Mouse (Mus musculus) forebrain, embryonic 11.5 days (tissue): ENCODE results near the gene Pkp4. TPM values are rescaled to one million over a fixed set of nuclear protein-coding genes. Genes with fewer than 3 reads are reported as not detected.

Experiments used
- ATAC-seq: fragments of 200-750 bp; cut with Nextera tagmentation; replicated peaks from 2 replicates; pipeline ENCODE4 v1.8.0; 2017; ENCODE audit warnings: moderate TSS enrichment; ENCODE audit not compliant: low FRiP score
- DNase-seq: peaks from one replicate; pipeline ENCODE4 v3.0.0-alpha.2; 2017; ENCODE audit warnings: low spot score
- H3K27ac ChIP-seq: fragments of 300-500 bp; sonication (generic); 2 replicates; pipeline ENCODE4 v1.5.1; 2014; ENCODE audit warnings: low read depth, low read length
- H3K27me3 ChIP-seq: fragments of 300-500 bp; sonication (generic); 2 replicates; pipeline ENCODE4 v1.6.1; 2014; ENCODE audit warnings: mild to moderate bottlenecking, low read length, mixed read lengths; ENCODE audit not compliant: control insufficient read depth, insufficient read depth
- H3K36me3 ChIP-seq: fragments of 300-500 bp; sonication (generic); 2 replicates; pipeline ENCODE4 v1.6.1; 2014; ENCODE audit warnings: mild to moderate bottlenecking, low read length, moderate library complexity, mixed read lengths; ENCODE audit not compliant: control insufficient read depth, insufficient read depth
- H3K4me1 ChIP-seq: fragments of 300-500 bp; sonication (generic); replicated peaks from 2 replicates; pipeline ENCODE4 v1.6.1; 2014; ENCODE audit warnings: low read length, mixed read lengths; ENCODE audit not compliant: control insufficient read depth, insufficient read depth
- H3K4me2 ChIP-seq: fragments of 300-500 bp; sonication (generic); 2 replicates; pipeline ENCODE4 v1.6.1; 2014; ENCODE audit warnings: low read depth, mild to moderate bottlenecking, low read length, moderate library complexity, mixed read lengths; ENCODE audit not compliant: severe bottlenecking
- H3K4me3 ChIP-seq: fragments of 300-500 bp; sonication (generic); 2 replicates; pipeline ENCODE4 v1.5.1; 2014; ENCODE audit warnings: low read depth, low read length
- H3K9ac ChIP-seq: fragments of 300-500 bp; sonication (generic); 2 replicates; pipeline ENCODE4 v1.6.1; 2014; ENCODE audit warnings: low read length
- H3K9me3 ChIP-seq: fragments of 300-500 bp; sonication (generic); 2 replicates; pipeline ENCODE4 v1.6.1; 2016; ENCODE audit warnings: low read length, mixed read lengths; ENCODE audit not compliant: control insufficient read depth
- WGBS: fragments of 180-500 bp; shearing (Covaris S2); extraction: QIAGEN DNeasy Blood & Tissue Kit; methylation state at CpG from one replicate; pipeline ENCODE4 v1.1.7; 2014; 5-methylcytosine and 5-hydroxymethylcytosine counted together
- polyA plus RNA-seq: library from polyadenylated mRNA; unstranded; fragments of >200 nt; fragmentation: Nextera tagmentation; extraction: Ambion mirVana; gene quantifications from 2 replicates; pipeline ENCODE4 v1.2.1, GENCODE M21; 2014

The Pkp4 gene
- polyA plus RNA-seq, 1 experiment from 2014 or later = 24.5 TPM

DNA sequence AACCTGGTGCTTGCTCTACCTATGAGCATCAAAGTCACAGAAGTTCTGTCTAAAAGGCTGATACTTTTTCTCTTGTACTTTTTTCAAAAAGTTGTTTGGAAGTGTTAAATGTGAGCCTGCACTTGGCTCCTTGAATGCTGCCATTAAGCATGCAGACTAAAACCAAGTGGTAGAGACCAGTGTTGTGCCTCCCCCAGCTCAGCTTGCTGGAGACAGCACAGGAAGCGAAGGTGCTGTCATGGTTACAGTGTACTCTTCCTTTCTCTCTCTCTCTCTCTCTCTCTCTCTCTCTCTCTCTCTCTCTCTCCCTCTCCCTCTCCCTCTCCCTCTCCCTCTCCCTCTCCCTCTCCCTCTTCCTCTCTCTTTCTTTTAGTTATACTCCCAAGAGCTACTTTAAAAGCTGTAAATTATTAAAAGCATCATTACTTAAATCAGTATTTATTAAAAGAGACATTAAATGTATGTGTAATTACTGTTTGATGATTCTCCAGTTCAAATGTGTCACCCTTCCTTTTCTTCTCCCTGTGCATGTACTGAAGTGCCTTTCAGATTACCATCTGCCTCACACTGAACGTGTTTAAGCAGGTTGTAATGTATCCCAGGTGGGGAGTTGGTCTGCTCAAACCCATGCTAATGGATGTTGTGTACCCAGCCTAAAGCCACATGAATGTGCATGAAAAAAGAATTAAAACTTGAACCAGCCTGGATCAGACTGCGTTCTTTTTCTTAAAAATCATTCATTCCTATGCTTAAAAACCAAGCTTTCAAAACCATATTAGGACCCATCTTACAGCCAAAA, 43.2 kb downstream of the Pkp4 start:
- Histone ChIP-seq H3K36me3 (no peaks in the 10 kb centered on the region), H3K27ac (no peak overlapping the region), H3K9ac (no peak overlapping the region), H3K27me3 (no peaks in the 10 kb centered on the region), H3K9me3 (no peaks in the 10 kb centered on the region), H3K4me2 (no peak overlapping the region), H3K4me3 (no peak overlapping the region), H3K4me1 (0 out of 2 replicates have a peak, but pooled peaks cover 4% of the 10 kb centered on the region)
- 75% methylated on average over 3 of the region's 3 CpGs for WGBS
- DNase-seq (no peak), ATAC-seq (no peak)

DNA sequence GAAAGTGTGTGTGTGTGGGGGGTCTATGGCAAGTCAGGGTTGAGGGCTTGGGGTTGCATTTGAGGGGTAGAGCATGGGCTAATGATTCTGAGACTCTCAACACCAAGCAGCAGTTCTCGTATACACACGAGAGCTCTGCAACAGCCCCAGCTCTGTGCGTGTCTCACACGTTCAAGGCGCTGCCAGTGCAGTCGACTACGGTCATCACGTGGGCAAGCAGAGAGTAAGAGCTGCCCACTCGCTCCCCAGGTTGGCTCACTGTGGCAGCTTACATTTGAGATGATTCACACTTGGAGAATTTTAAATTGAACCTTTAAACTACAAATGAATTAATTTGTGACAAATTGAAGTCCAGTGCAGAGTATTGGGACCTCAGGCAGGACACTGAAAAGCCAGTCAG, 44.4 kb downstream of the Pkp4 start:
- no peak overlapping the region for H3K4me2 ChIP-seq
- 90% methylated on average over 9 of the region's 9 CpGs for WGBS

DNA sequence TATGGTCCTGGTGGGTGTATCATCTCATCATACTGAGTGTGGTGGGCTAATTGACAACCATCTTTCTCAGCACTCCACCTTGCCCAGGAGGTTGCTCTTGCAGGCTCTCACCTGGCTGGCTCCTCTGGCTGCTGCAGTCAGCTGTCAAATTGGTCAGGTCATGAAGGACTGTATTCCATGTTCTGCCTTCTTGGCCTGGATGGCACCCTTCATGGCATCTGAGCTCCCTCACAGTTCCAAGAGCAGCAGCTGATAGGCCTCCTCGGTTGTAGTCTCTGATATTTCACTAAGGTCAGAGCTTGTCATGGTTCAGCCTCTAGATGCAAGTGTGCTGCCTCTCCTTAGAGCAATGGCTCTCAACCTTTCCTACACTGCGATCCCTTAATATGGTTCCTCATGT, 45.5 kb downstream of the Pkp4 start:
- 96% methylated on average over 2 of the region's 2 CpGs for WGBS
- H3K27ac ChIP-seq = no peak overlapping the region
- H3K9me3 ChIP-seq = no peaks in the 10 kb centered on the region
- no peak overlapping the region for H3K9ac ChIP-seq
- ATAC-seq (no peak), DNase-seq (no peak)
- H3K4me3 ChIP-seq = no peak overlapping the region
- H3K4me2 ChIP-seq = no peak overlapping the region
- H3K4me1 ChIP-seq = 0 out of 2 replicates have a peak, but pooled peaks cover 4% of the 10 kb centered on the region
- no peaks in the 10 kb centered on the region for H3K36me3 ChIP-seq
- no peaks in the 10 kb centered on the region for H3K27me3 ChIP-seq

More for the DNA sequence above, 44.4 kb downstream of the Pkp4 start:
- Histone ChIP-seq H3K36me3 (no peaks in the 10 kb centered on the region), H3K4me3 (no peak overlapping the region), H3K27ac (no peak overlapping the region), H3K9me3 (no peaks in the 10 kb centered on the region), H3K4me1 (0 out of 2 replicates have a peak, but pooled peaks cover 4% of the 10 kb centered on the region), H3K9ac (no peak overlapping the region), H3K27me3 (no peaks in the 10 kb centered on the region)
- DNase-seq = no peak
- no peak for ATAC-seq

DNA sequence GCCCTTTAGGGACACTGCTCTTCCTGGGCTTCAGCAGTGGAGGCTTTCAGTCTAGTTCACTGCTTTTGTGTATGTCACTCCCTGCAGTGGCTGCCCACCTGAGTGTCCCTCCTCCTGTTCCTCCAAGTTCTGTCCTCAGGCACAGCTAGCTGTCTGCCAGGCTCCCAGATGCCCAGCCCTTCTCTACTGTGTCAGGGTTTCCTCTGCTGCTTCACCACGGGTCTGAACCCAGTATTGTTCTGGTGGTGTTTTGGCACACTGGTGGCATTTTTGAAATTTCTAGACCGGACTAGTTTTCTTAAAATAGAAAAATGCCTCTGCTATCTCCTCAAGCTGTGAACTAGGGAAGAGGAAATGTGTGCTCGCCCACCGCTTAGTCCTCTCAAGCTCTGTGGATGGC, 46.6 kb downstream of the Pkp4 start:
- 81% methylated on average over 4 of the region's 4 CpGs for WGBS
- Histone ChIP-seq H3K4me3 (no peak overlapping the region), H3K4me1 (0 out of 2 replicates have a peak, but pooled peaks cover 4% of the 10 kb centered on the region), H3K4me2 (no peak overlapping the region), H3K27ac (no peak overlapping the region), H3K27me3 (no peaks in the 10 kb centered on the region), H3K36me3 (no peaks in the 10 kb centered on the region), H3K9me3 (no peaks in the 10 kb centered on the region), H3K9ac (no peak overlapping the region)
- ATAC-seq (no peak), DNase-seq (no peak)

DNA sequence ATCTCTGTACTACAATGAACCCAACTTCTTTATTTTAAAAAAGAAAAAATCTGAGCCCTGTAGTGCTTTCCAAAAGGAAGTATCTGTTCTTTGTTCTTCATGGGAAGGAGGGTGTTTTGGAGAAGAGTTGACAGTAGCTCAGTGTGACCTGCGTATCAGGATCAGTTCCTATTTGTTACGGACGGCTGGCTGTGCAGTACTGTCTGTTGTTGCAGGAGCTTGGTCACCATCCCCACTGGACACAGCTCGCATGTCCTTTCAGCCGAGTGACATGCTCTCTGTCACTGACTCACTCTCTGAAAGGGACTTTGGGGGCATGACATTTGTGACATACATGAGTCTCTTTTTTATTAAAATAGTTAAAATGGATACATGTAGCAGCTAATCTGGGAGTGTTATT, 47.1 kb downstream of the Pkp4 start:
- Histone ChIP-seq H3K36me3 (no peaks in the 10 kb centered on the region), H3K4me3 (no peak overlapping the region), H3K4me2 (no peak overlapping the region), H3K27me3 (no peaks in the 10 kb centered on the region), H3K9ac (no peak overlapping the region), H3K9me3 (no peaks in the 10 kb centered on the region), H3K27ac (no peak overlapping the region), H3K4me1 (0 out of 2 replicates have a peak, but pooled peaks cover 4% of the 10 kb centered on the region)
- ATAC-seq = no peak
- 55% methylated on average over 5 of the region's 5 CpGs for WGBS
- DNase-seq = no peak

DNA sequence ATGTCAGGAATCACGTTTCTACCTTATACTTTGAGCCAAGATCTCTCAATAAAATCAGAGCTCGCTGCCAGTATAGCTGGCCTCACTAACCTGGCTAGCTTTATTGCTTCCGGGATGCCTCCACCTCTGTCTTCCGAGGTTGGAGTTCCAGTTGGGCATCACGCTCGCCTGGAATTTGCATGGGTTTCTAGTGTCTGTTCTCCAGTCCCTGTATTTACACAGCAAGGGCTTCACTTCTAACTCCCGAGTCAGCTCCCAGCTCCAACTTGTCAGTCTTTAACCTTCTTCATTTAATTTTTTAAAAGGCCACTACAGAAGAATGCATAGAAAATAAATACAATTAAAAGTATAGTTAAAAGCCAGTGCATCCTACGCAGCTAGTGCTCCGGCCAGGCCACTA, 47.6 kb downstream of the Pkp4 start:
- no peaks in the 10 kb centered on the region for H3K9me3 ChIP-seq
- DNase-seq (no peak), ATAC-seq (no peak)
- no peaks in the 10 kb centered on the region for H3K36me3 ChIP-seq
- H3K27ac ChIP-seq = no peak overlapping the region
- 91% methylated on average over 9 of the region's 9 CpGs for WGBS
- no peak overlapping the region for H3K9ac ChIP-seq
- H3K4me1 ChIP-seq = 0 out of 2 replicates have a peak, but pooled peaks cover 4% of the 10 kb centered on the region
- H3K4me3 ChIP-seq = no peak overlapping the region
- no peaks in the 10 kb centered on the region for H3K27me3 ChIP-seq
- no peak overlapping the region for H3K4me2 ChIP-seq

DNA sequence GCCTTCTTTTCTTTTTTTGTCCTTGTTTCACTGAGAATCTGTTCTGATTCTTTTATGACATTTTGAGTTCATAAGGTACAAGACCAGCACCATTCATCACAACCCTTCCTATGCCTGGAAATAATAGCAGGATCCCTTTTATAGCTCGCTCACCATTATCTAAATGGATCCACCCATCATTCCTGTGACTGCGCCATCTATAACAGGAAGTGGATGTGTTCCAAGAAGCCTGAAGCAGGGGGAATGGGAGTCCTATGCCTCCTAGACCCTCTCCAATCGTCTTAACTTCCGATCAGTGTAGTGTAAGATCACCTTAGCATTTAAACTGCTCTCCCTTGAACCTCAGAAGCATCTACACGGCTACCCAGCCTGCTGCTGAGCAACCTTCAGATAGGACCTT, 50.4 kb downstream of the Pkp4 start:
- Histone ChIP-seq H3K27me3 (no peaks in the 10 kb centered on the region), H3K9me3 (no peaks in the 10 kb centered on the region), H3K4me3 (no peak overlapping the region), H3K27ac (no peak overlapping the region), H3K36me3 (no peaks in the 10 kb centered on the region), H3K4me1 (0 out of 2 replicates have a peak, but pooled peaks cover 4% of the 10 kb centered on the region), H3K4me2 (no peak overlapping the region), H3K9ac (no peak overlapping the region)
- no peak for ATAC-seq
- DNase-seq = no peak
- WGBS = 95% methylated on average over 5 of the region's 5 CpGs

DNA sequence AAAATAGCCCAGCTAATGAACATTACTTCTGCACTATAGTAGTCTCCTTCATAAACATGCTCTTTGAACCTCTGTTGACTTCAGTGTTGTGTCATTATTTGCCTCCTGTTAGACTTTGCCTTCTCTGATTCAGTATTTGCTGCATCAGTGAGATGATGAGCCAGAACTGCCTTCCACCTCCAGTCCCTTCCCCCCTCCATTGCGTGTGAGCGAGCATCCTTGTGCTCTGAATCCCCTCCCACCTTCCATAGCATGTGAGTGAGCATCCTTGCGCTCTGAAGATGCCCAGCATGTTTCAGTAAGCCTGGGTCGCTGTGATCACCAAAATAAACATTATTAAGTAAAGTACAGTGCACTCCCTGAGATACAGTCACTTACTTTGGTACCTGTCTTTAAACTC, 51.8 kb downstream of the Pkp4 start:
- H3K27me3 ChIP-seq = no peaks in the 10 kb centered on the region
- H3K27ac ChIP-seq = no peak overlapping the region

DNA sequence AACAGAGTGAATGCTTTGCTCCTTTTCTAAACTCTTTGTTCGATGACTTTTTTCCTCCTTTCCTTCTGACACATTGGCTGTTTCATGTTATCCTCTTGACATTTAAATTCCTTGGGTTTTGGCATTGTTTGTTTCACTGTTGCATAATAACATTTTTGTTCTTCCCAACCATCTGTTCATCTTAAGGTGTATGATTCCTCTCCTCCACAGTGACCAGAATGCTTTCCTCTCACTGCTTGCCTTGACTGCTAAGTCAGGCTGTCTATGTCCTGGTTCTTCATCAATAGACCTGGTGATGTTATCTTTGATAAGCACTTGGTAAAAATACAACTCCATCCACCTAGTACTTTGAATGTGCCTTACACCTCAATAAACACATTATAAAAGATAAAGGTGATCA, 52.2 kb downstream of the Pkp4 start:
- Histone ChIP-seq H3K9ac (no peak overlapping the region), H3K27ac (no peak overlapping the region), H3K9me3 (no peaks in the 10 kb centered on the region), H3K27me3 (no peaks in the 10 kb centered on the region), H3K4me3 (no peak overlapping the region), H3K36me3 (no peaks in the 10 kb centered on the region), H3K4me1 (no peaks in the 10 kb centered on the region), H3K4me2 (no peak overlapping the region)
- DNase-seq (no peak), ATAC-seq (no peak)
- WGBS = 87% methylated on average over 1 of the region's 1 CpGs

More for the DNA sequence above, 51.8 kb downstream of the Pkp4 start:
- Histone ChIP-seq H3K4me3 (no peak overlapping the region), H3K4me1 (0 out of 2 replicates have a peak, but pooled peaks cover under 1% of the 10 kb centered on the region), H3K36me3 (no peaks in the 10 kb centered on the region), H3K4me2 (no peak overlapping the region), H3K9ac (no peak overlapping the region), H3K9me3 (no peaks in the 10 kb centered on the region)
- WGBS = 93% methylated on average over 4 of the region's 4 CpGs
- DNase-seq = no peak
- ATAC-seq = no peak
